Mouse (Mus musculus): ENCODE measurements at regions not wholly inside any gene's neighbourhood (a gene's known extent, or its start where the extent isn't known, plus 50 kb on each side); places are given as distances from the start of the nearest gene placed in this dataset.

DNA sequence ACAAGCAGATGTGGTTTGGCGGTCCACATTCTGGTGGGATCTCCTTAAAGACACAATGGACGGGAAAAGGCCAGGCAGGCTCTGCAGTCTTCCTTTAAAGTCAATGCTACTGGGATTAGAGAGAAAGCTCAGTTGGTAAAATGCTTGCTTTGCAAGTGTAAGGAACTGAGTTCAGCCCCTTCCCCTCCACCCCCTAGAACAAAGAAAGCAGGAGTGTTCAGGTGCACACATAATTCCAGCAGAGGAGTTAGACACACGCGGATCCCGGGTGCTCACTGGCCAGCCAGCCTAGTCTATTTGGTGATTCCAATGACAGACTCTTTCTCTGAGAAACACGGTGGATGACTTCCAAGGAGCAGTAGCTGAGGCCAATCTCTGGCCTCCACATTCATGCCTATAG lies 213.0 kb upstream of the Zfp64 start:
- TF ChIP-seq MAX (IDR thresholded peaks at IDR 0.05; ENCODE audit: low read length) (no peak), ELF1 (IDR thresholded peaks at IDR 0.05; ENCODE audit: low read depth, low read length) (no peak), RCOR1 (conservative IDR thresholded peaks at IDR 0.05; ENCODE audit: low read depth, low read length) (no peak), ZNF384 (IDR thresholded peaks at IDR 0.05; ENCODE audit: low read depth, low read length) (no peak), KAT2A (IDR thresholded peaks at IDR 0.05; ENCODE audit: insufficient replicate concordance, low read length) (no peak)
- dilution Hi-C loops (cut with MboI; ENCODE audit: extremely low pct_ligation_motif_present, extremely low pct_unique_long_range_greater_than_20kb, low sequenced_read_pairs) (no loop called here), in situ Hi-C loops (cut with MboI; ENCODE audit: low pct_ligation_motif_present, low pct_unique_long_range_greater_than_20kb, low sequenced_read_pairs) (no loop called here)
- no peak overlapping the region for H3K9ac ChIP-seq (ENCODE audit: insufficient read depth, low read depth)
- no peak overlapping the region for H3K4me2 ChIP-seq (ENCODE audit: insufficient read depth, low read depth, poor library complexity, severe bottlenecking)
- no peaks in the 10 kb centered on the region for H3K4me1 ChIP-seq (ENCODE audit: control insufficient read depth in 1 of 2, insufficient read depth in 2 of 2)
- no peak for DNase-seq (ENCODE audit: extremely low read depth)
- H3K27me3 ChIP-seq (replicated peaks): no peaks in the 10 kb centered on the region
- H3K9me3 ChIP-seq (replicated peaks; ENCODE audit: low read length): peaks cover 92% of the 10 kb centered on the region
- H3K27ac ChIP-seq (ENCODE audit: insufficient read depth, low read depth): no peak overlapping the region
- no peak overlapping the region for H3K4me3 ChIP-seq (replicated peaks in 1 of 3; ENCODE audit: low read depth in 2 of 3, low read length in 2 of 3, poor library complexity in 1 of 3)
- no peaks in the 10 kb centered on the region for H3K79me2 ChIP-seq (replicated peaks; ENCODE audit: control insufficient read depth, extremely low read depth, insufficient read depth, poor library complexity, severe bottlenecking)
- H3K36me3 ChIP-seq (replicated peaks in 1 of 2; ENCODE audit: control insufficient read depth in 1 of 2, insufficient read depth in 1 of 2, low read length in 1 of 2): no peaks in the 10 kb centered on the region

DNA sequence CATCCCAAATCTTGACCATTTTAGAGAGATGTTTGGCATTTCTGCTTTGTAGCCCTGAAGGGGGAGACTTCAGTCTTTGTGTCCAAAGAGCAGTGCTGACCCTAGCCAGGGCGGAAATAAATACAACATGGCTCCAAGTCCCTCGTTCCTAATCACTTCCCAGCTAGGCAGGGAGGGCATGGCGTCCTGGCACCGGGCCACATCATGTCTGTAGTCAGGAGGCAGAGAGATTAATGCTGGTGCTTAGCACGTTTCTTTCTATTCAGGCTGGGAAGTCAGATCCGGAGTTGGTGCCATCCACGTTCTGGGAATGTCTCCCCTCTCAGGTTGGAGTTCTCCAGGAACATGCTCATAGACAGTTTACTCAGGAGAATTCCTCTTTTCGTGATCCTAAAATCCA lies 206.3 kb upstream of the Zfp64 start:
- dilution Hi-C loops (cut with MboI; ENCODE audit: extremely low pct_ligation_motif_present, extremely low pct_unique_long_range_greater_than_20kb, low sequenced_read_pairs) (no loop called here), in situ Hi-C loops (cut with MboI; ENCODE audit: low pct_ligation_motif_present, low pct_unique_long_range_greater_than_20kb, low sequenced_read_pairs) (no loop called here)
- Histone ChIP-seq H3K36me3 (replicated peaks in 1 of 2; ENCODE audit: control insufficient read depth in 1 of 2, insufficient read depth in 1 of 2, low read length in 1 of 2) (no peaks in the 10 kb centered on the region), H3K4me3 (replicated peaks in 1 of 3; ENCODE audit: low read depth in 2 of 3, low read length in 2 of 3, poor library complexity in 1 of 3) (no peak overlapping the region), H3K27me3 (replicated peaks) (no peaks in the 10 kb centered on the region), H3K27ac (ENCODE audit: insufficient read depth, low read depth) (no peak overlapping the region), H3K9ac (ENCODE audit: insufficient read depth, low read depth) (no peak overlapping the region), H3K79me2 (replicated peaks; ENCODE audit: control insufficient read depth, extremely low read depth, insufficient read depth, poor library complexity, severe bottlenecking) (no peaks in the 10 kb centered on the region), H3K9me3 (replicated peaks; ENCODE audit: low read length) (peaks cover 80% of the 10 kb centered on the region), H3K4me2 (ENCODE audit: insufficient read depth, low read depth, poor library complexity, severe bottlenecking) (no peak overlapping the region), H3K4me1 (ENCODE audit: control insufficient read depth in 1 of 2, insufficient read depth in 2 of 2) (no peaks in the 10 kb centered on the region)
- TF ChIP-seq POLR2A (IDR thresholded peaks at IDR 0.05; ENCODE audit: low read depth, low read length): no peak
- no peak for TF ChIP-seq ZMIZ1 (IDR thresholded peaks at IDR 0.05; ENCODE audit: low read depth, low read length)
- no peak for TF ChIP-seq EP300 (IDR thresholded peaks at IDR 0.05; ENCODE audit: low read length)
- DNase-seq (ENCODE audit: extremely low read depth): no peak

DNA sequence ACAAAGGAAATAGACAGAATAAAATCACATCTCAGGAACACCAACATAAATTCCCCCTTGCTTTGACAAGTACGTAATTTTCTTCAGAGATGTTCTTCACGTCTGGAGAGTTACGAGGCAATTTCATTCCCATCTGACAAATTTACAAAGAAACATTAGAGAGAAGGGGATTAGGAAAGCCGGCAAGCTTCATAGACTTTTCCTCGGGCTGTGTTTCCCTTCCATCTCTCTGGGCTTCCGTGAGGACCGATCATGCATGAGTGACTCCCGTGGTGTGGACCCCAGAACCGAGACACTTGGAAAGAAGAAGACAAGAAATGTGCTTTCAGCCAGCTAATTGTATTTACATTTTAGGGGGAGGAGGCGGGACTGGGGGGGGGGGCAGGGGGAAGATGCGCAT lies 203.4 kb upstream of the Zfp64 start:
- H3K36me3 ChIP-seq (replicated peaks in 1 of 2; ENCODE audit: control insufficient read depth in 1 of 2, insufficient read depth in 1 of 2, low read length in 1 of 2): no peaks in the 10 kb centered on the region
- no peaks in the 10 kb centered on the region for H3K4me1 ChIP-seq (ENCODE audit: control insufficient read depth in 1 of 2, insufficient read depth in 2 of 2)
- peaks cover 78% of the 10 kb centered on the region for H3K9me3 ChIP-seq (replicated peaks; ENCODE audit: low read length)
- no peak for TF ChIP-seq MEF2A (IDR thresholded peaks at IDR 0.05; ENCODE audit: borderline replicate concordance, low read depth, low read length)
- no peak for TF ChIP-seq RCOR1 (conservative IDR thresholded peaks at IDR 0.05; ENCODE audit: low read depth, low read length)
- no peak for TF ChIP-seq MYC (IDR thresholded peaks at IDR 0.05; ENCODE audit: low read depth, low read length)
- TF ChIP-seq JUND (conservative IDR thresholded peaks at IDR 0.05; ENCODE audit: low read depth, low read length): no peak
- TF ChIP-seq MAX (IDR thresholded peaks at IDR 0.05; ENCODE audit: low read length): no peak
- TF ChIP-seq CHD1 (IDR thresholded peaks at IDR 0.05; ENCODE audit: low read depth, low read length): no peak
- TF ChIP-seq ZKSCAN1 (IDR thresholded peaks at IDR 0.05; ENCODE audit: borderline replicate concordance, low read depth, low read length): no peak
- no peak overlapping the region for H3K27ac ChIP-seq (ENCODE audit: insufficient read depth, low read depth)
- no peak overlapping the region for H3K9ac ChIP-seq (ENCODE audit: insufficient read depth, low read depth)
- no peak overlapping the region for H3K4me2 ChIP-seq (ENCODE audit: insufficient read depth, low read depth, poor library complexity, severe bottlenecking)
- no peak for DNase-seq (ENCODE audit: extremely low read depth)
- dilution Hi-C loops (cut with MboI; ENCODE audit: extremely low pct_ligation_motif_present, extremely low pct_unique_long_range_greater_than_20kb, low sequenced_read_pairs) (no loop called here), in situ Hi-C loops (cut with MboI; ENCODE audit: low pct_ligation_motif_present, low pct_unique_long_range_greater_than_20kb, low sequenced_read_pairs) (no loop called here)
- H3K4me3 ChIP-seq (replicated peaks in 1 of 3; ENCODE audit: low read depth in 2 of 3, low read length in 2 of 3, poor library complexity in 1 of 3): no peak overlapping the region
- H3K27me3 ChIP-seq (replicated peaks): no peaks in the 10 kb centered on the region
- no peaks in the 10 kb centered on the region for H3K79me2 ChIP-seq (replicated peaks; ENCODE audit: control insufficient read depth, extremely low read depth, insufficient read depth, poor library complexity, severe bottlenecking)

Data from CH12.LX (cell line).